Mouse (Mus musculus) neural tube, embryonic 11.5 days (tissue): ENCODE results near the gene Hexb. TPM values are rescaled to one million over a fixed set of nuclear protein-coding genes. Genes with fewer than 3 reads are reported as not detected.

ENCODE experiments used
- ATAC-seq: fragments of 200-750 bp; cut with Nextera tagmentation; 2 replicates; pipeline ENCODE4 v1.8.0; 2017; ENCODE audit warnings: moderate number of reproducible peaks, mild to moderate bottlenecking, moderate TSS enrichment, moderate library complexity; ENCODE audit not compliant: insufficient read depth, low FRiP score, low TSS enrichment
- DNase-seq: peaks from one replicate; pipeline ENCODE4 v3.0.0-alpha.2; 2015; ENCODE audit warnings: low spot score
- H3K27ac ChIP-seq: fragments of 300-500 bp; sonication (generic); 2 replicates; pipeline ENCODE4 v1.5.1; 2014; ENCODE audit warnings: low read depth, mild to moderate bottlenecking, low read length
- H3K27me3 ChIP-seq: fragments of 300-500 bp; sonication (generic); 2 replicates; pipeline ENCODE4 v1.6.1; 2014; ENCODE audit warnings: mild to moderate bottlenecking, low read length, mixed read lengths; ENCODE audit not compliant: control insufficient read depth, insufficient read depth
- H3K36me3 ChIP-seq: fragments of 300-500 bp; sonication (generic); 2 replicates; pipeline ENCODE4 v1.6.1; 2014; ENCODE audit warnings: mild to moderate bottlenecking, low read length, moderate library complexity, mixed read lengths; ENCODE audit not compliant: control insufficient read depth, insufficient read depth
- H3K4me1 ChIP-seq: fragments of 300-500 bp; sonication (generic); 2 replicates; pipeline ENCODE4 v1.6.1; 2014; ENCODE audit warnings: low read length, mixed read lengths; ENCODE audit not compliant: control insufficient read depth, insufficient read depth
- H3K4me2 ChIP-seq: fragments of 300-500 bp; sonication (generic); 2 replicates; pipeline ENCODE4 v1.6.1; 2014; ENCODE audit warnings: low read depth, mild to moderate bottlenecking, moderate library complexity
- H3K4me3 ChIP-seq: fragments of 300-500 bp; sonication (generic); 2 replicates; pipeline ENCODE4 v1.5.1; 2014; ENCODE audit warnings: low read depth, low read length
- H3K9ac ChIP-seq: fragments of 300-500 bp; sonication (generic); 2 replicates; pipeline ENCODE4 v1.6.1; 2014; ENCODE audit warnings: mild to moderate bottlenecking, low read length
- H3K9me3 ChIP-seq: fragments of 300-500 bp; sonication (generic); 2 replicates; pipeline ENCODE4 v1.6.1; 2016; ENCODE audit warnings: low read length; ENCODE audit not compliant: control insufficient read depth
- WGBS: fragments of 180-500 bp; shearing (Covaris S2); extraction: QIAGEN DNeasy Blood & Tissue Kit; methylation state at CpG from one replicate; pipeline ENCODE4 v1.1.7; 2014; 5-methylcytosine and 5-hydroxymethylcytosine counted together
- polyA plus RNA-seq: library from polyadenylated mRNA; unstranded; fragments of >200 nt; fragmentation: Nextera tagmentation; extraction: Ambion mirVana; gene quantifications from 2 replicates; pipeline ENCODE4 v1.2.1, GENCODE M21; 2014

The Hexb gene
- polyA plus RNA-seq, 1 experiment from 2014 or later, result 25.3 TPM

DNA sequence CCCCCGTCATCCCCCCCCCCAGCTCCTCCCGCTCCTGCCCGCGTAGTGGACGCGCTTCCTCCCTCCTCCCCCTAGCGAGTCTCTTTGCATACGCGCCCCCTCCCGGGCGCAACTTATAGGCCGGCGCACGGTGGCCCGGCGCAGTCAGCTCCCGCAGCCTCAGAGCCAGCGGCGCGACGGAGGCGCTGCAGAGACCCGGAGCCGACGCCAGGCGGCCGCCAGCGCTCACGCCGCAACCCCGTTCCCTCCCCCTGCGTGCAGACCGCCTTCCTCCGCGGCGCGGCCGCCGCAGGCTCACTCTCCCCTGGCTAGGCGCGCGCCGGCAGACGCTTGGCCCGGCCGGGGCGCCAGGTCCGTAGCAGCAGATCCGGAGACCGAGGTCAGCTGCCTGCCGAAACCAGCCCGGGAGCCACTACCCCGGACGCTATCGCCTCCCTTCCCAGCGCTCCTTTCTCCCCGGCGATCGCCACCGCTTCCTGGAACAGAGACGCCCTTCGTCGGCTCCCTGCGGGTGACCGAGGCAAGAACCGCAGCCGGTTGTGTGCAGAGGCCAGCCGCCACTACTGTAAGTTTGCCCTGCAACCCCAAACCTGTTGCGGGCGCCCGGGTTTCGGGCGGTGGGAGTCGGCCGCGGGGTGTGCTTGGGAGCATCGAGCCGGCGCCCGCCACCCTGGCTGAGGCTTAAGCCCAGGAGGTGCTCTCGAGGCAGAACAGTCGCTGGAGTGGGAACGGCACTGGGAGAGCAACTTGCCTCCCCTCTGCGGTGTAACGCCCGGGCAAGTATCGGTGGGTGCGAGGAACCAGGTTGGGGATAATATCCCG is 43.0 kb upstream of the Hexb start, which contains the start of gene Enc1:
Gene Enc1 (plus strand): TSS at position 141 of the 822 bp plus-strand sequence.
- Histone ChIP-seq H3K4me2 (peak within 1 kb of the TSS; percentile 83), H3K27me3 (no peaks in the 10 kb centered on the region), H3K4me1 (peaks cover 7% of the 10 kb centered on the region; the same call in 1 of the 2 replicates), H3K9me3 (no peaks in the 10 kb centered on the region), H3K4me3 (peak within 1 kb of the TSS; percentile 85), H3K36me3 (peaks cover 7% of the 10 kb centered on the region; the same call in 1 of the 2 replicates), H3K9ac (peak within 1 kb of the TSS; percentile 91), H3K27ac (peak within 1 kb of the TSS; percentile 94)
- under 1% methylated on average over 61 of the region's 89 CpGs for WGBS
- ATAC-seq (peak; percentile 88), DNase-seq (peak; percentile 98)

DNA sequence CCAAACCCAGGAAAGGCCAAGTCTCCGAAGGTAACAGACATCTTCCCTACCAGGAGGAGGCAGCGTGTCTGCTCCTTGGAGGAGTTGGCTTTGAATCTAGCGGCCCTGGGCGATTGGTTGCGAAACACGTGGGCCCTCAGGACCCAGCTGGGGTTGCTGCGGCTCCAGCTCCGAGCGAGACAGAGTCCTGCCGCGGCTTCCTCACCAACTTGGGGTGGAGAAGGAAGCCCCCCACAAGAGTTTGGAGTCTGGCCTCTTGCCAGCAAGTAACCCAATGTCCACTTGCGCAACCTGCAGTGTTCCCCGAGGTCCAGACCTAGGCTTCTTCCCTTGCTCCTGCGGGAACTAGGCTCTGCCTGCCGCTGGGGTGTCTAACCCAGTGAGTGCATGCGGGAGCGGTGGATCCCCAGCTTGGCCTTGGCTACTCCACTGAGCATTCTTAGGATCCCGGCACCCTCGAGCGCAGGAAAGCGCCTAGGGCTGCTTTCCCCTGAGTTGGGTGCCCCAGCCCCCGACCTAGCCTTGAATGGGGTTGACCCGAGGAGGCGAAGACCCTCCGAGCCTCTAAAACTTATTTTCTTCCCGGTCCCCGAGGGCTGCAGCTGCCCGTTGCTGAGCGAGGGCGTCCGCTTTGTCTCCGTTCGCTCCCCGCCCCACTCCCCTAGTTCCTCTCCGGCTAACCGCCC is 42.3 kb upstream of the Hexb start:
- H3K9ac ChIP-seq, result peak overlapping the region; percentile 91
- WGBS, result under 1% methylated on average over 35 of the region's 36 CpGs
- ATAC-seq, result peak; percentile 69
- H3K9me3 ChIP-seq, result no peaks in the 10 kb centered on the region
- no peaks in the 10 kb centered on the region; the same call in 1 of the 2 replicates for H3K36me3 ChIP-seq
- peak; percentile 89 for DNase-seq
- H3K4me3 ChIP-seq, result peak overlapping the region; percentile 85
- H3K27me3 ChIP-seq, result no peaks in the 10 kb centered on the region
- peaks cover 7% of the 10 kb centered on the region; the same call in 1 of the 2 replicates for H3K4me1 ChIP-seq
- H3K4me2 ChIP-seq, result peak overlapping the region; percentile 83
- H3K27ac ChIP-seq, result peak overlapping the region; percentile 94

DNA sequence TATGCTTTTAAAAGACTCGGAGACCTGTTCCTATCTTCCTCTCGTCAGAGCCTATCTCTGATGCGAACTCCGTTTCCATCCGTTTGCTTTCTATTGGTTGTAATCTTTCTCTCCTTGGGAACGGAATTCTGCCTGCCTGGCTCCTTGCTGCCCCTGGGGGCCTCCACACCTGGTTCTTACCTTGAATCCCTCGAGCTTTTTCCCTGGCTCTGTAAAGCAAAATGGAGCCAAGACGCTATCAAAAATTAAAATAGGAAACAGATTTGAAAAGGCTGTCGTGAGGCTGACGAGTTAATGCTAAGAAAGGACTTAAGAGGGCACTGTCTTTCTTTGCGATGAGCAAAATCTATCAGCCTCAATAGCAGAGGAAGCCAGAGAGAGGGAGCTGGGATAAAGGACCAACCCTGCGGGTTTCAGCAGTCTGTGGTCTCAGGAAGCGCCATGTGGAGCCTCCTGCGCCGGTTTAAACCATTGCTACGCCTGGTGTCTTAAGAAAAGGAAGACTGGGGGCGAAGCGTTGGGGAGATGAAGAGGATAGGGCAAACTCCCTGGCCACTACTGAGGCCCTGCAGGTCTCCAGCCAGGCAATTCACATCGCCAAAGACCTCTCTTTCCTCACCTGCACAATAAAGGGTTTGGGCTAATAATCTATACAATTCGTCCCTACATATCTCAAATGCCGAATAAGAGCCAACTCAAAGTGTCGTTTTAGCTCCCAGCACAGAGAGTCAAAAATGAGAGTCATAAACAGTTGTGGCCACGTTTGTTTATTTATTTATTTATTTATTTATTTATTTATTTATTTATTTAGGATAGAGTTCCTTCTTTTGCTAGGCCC is 41.4 kb upstream of the Hexb start:
- Histone ChIP-seq H3K9ac (peak overlapping the region; percentile 91), H3K4me2 (peak overlapping the region; percentile 83; the same call in 1 of the 2 replicates), H3K27me3 (no peaks in the 10 kb centered on the region), H3K4me1 (0 out of 2 replicates have a peak, but pooled peaks cover 2% of the 10 kb centered on the region), H3K27ac (0 out of 2 replicates have a peak overlapping the region, but pooled peaks have one; percentile 1), H3K36me3 (no peaks in the 10 kb centered on the region), H3K9me3 (no peaks in the 10 kb centered on the region), H3K4me3 (no peak overlapping the region; the same call in 1 of the 2 replicates)
- WGBS, result 6% methylated on average over 23 of the region's 23 CpGs
- no peak for ATAC-seq
- peak; percentile 72 for DNase-seq

DNA sequence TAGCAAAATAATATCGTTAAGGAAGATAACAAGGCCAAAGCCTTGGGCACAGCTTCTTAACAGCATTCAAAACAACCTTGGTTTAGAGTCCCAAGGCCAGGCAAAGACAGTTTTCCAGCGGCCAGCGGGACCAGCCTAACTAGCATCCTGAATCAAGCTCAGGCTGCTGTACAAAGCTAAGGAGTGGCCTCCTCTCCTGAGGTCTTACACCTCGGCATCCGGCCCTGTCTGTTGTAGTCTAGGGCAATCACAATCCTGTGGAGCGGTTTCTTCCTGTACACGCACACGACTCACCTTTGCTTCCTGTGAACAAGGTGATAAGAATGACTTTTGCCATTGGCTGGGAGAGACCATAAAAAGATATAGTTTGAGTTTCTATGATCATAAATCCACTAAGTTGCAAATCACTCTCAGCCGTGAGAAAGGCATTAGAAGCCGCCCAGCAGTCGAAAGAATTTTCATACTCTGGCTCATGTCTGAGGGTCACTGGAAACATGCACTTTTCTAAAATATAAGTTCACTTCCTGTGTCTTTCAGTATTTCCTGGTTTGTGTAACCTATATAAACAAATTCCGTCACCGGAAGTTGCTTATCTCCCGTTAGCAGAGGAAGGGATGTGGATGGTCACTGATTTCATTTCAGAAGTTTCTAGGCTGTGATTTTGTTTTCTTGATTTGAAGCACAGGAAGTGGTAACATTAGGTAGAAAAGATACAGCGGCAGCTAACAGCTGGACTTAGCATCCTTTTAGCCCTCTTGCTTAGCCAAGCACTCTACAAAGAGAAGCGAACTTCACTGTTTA is 40.2 kb upstream of the Hexb start:
- ATAC-seq, result no peak
- no peak overlapping the region for H3K27ac ChIP-seq
- 64% methylated on average over 16 of the region's 16 CpGs for WGBS
- no peak for DNase-seq
- H3K27me3 ChIP-seq, result no peaks in the 10 kb centered on the region
- H3K4me1 ChIP-seq, result 0 out of 2 replicates have a peak, but pooled peaks cover 2% of the 10 kb centered on the region
- no peak overlapping the region for H3K4me2 ChIP-seq
- no peak overlapping the region for H3K9ac ChIP-seq
- no peaks in the 10 kb centered on the region for H3K9me3 ChIP-seq
- H3K4me3 ChIP-seq, result no peak overlapping the region
- no peaks in the 10 kb centered on the region for H3K36me3 ChIP-seq

DNA sequence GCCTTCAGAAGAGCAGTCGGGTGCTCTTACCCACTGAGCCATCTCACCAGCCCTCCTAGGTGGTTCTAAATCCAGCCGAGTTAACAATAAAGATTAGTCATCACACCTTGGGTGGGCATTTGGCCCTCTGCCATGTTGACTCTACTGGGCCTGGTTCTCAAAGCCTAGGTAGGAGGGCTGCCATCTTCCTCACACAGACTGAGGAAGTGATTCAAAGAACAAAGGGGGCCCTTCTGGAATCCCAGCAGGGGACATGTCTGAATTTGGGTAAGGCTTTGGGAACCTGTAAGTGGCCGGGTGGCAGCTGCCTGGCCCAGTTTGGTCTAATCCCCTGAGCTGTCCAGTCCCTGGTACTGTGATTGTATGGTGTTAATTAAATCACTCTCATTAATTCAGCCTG is 39.5 kb upstream of the Hexb start:
- H3K4me1 ChIP-seq, result 0 out of 2 replicates have a peak, but pooled peaks cover 2% of the 10 kb centered on the region
- no peaks in the 10 kb centered on the region for H3K9me3 ChIP-seq
- ATAC-seq, result no peak
- no peak overlapping the region for H3K4me3 ChIP-seq
- WGBS, result 43% methylated on average over 3 of the region's 3 CpGs
- no peak overlapping the region for H3K27ac ChIP-seq
- no peaks in the 10 kb centered on the region for H3K36me3 ChIP-seq
- no peaks in the 10 kb centered on the region for H3K27me3 ChIP-seq
- no peak overlapping the region for H3K9ac ChIP-seq
- DNase-seq, result no peak
- H3K4me2 ChIP-seq, result no peak overlapping the region

DNA sequence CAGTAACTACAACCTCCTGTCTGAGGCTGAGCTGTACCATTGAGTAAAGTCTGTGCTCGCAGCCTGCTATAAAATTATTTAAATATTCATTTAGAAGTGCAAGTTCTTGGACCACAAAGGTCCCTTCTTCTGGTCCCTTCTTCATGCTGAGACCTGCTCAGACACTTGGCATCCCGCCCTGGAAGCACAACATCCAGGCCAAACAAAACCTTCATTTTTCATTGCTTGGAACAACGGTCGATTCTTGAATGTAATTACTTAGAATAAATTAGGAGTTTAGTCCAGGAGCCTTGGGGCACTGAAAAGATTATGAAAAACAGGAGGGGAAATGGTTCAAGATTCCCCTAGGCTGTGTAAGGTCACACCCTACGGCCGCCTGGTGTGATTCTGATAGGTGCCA is 37.8 kb upstream of the Hexb start:
- Histone ChIP-seq H3K9ac (no peak overlapping the region), H3K4me3 (no peak overlapping the region), H3K4me2 (no peak overlapping the region), H3K27ac (no peak overlapping the region), H3K36me3 (no peaks in the 10 kb centered on the region), H3K4me1 (0 out of 2 replicates have a peak, but pooled peaks cover 2% of the 10 kb centered on the region), H3K9me3 (no peaks in the 10 kb centered on the region), H3K27me3 (no peaks in the 10 kb centered on the region)
- ATAC-seq, result no peak
- 74% methylated on average over 6 of the region's 6 CpGs for WGBS
- no peak for DNase-seq

DNA sequence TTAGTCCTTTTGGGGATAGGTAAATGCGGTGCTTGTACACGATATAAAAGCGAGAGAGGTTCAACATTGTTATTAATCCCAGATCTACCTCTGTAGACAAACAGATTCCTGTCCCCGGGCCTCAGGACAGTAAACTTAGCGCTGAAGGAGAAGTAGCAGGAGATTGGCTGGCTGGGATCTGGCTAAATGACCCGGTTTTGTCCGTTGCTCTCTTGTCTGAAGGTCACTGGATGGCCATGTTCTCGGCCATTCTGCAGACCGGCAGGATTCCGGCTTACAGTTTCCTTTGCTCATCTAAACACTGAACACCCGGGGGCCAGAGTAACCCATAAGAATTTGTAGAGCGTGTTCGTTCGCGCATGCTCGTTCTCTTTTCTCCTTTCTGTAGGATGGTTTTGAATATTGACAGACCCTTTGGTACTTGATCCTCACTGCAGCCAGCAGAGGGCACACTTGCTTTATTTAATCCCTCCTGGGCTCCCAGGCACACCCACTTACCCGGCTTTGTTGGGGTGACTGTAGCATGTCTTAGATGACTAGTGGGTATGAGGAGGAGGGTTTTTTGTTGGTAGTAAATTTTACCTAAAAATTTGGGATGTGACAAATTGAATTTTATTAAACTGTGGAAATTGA is 36.7 kb upstream of the Hexb start:
- H3K9me3 ChIP-seq, result no peaks in the 10 kb centered on the region
- peak overlapping the region; percentile 44; the same call in 1 of the 2 replicates for H3K9ac ChIP-seq
- peak overlapping the region; percentile 24 for H3K4me3 ChIP-seq
- H3K36me3 ChIP-seq, result no peaks in the 10 kb centered on the region
- peak overlapping the region; percentile 41 for H3K4me2 ChIP-seq
- DNase-seq (peak; percentile 88), ATAC-seq (0 out of 2 replicates have a peak, but pooled peaks have one; percentile 53)
- WGBS, result 19% methylated on average over 17 of the region's 17 CpGs
- H3K27ac ChIP-seq, result no peak overlapping the region
- H3K27me3 ChIP-seq, result no peaks in the 10 kb centered on the region
- H3K4me1 ChIP-seq, result 0 out of 2 replicates have a peak, but pooled peaks cover 2% of the 10 kb centered on the region
